Mouse (Mus musculus): ENCODE measurements around the gene Nkapl. TPM values are rescaled to one million over a fixed set of nuclear protein-coding genes. Genes with fewer than 3 reads are reported as not detected.

Gene Nkapl
- polyA plus RNA-seq, 1 experiment from 2014 or later = 10.5 TPM

- Histone ChIP-seq H3K4me1 (ENCODE audit: insufficient read depth, low read depth, low read length) (no peaks in the 10 kb centered on the region), H3K36me3 (ENCODE audit: insufficient read depth, low read length) (no peaks in the 10 kb centered on the region), H3K9me3 (ENCODE audit: low read length) (no peaks in the 10 kb centered on the region), H3K27me3 (replicated peaks; ENCODE audit: insufficient read depth, low read length) (no peaks in the 10 kb centered on the region), H3K9ac (replicated peaks; ENCODE audit: low read depth) (no peak overlapping the region), H3K4me3 (ENCODE audit: low read depth, low read length) (no peak overlapping the region), H3K27ac (ENCODE audit: low read length) (no peak overlapping the region), H3K4me2 (replicated peaks; ENCODE audit: low read depth, low read length) (no peak overlapping the region)
- no peak for DNase-seq (ENCODE audit: low spot score)
- no peak for ATAC-seq
- TF ChIP-seq CTCF (IDR thresholded peaks at IDR 0.05) (no peak), EP300 (IDR thresholded peaks at IDR 0.05) (no peak)
- WGBS = 80% methylated on average over 6 of the region's 6 CpGs
Measured at GRCm38 (mm10) chr13:21417298-21418010, 50.9 kb downstream of the Nkapl start.

MicroRNAs within 50 kb of the gene (microRNA counts, 519-probe panel; counts per million panel counts)
- not detected for microRNA mmu-miR-1896

Small RNAs within 50 kb of the gene (microRNA-seq; reads per million reads assigned to microRNA genes)
- gene Mir1896 = not detected

Other genes starting within 250 kb of the Nkapl start
- gene Gpx5, start 175.8 kb downstream of the Nkapl start, polyA plus RNA-seq (2015; fragmentation: Nextera tagmentation; extraction: Ambion mirVana) = not detected in 2 replicates
- 0.21 and 0.27 TPM in 2 replicates for gene Gpx6, start 156.4 kb downstream of the Nkapl start, polyA plus RNA-seq (2015; fragmentation: Nextera tagmentation; extraction: Ambion mirVana)
- gene Olfr1367, start 121.6 kb downstream of the Nkapl start, polyA plus RNA-seq (2015; fragmentation: Nextera tagmentation; extraction: Ambion mirVana) = not detected in 2 replicates
- gene Zscan12, start 105.7 kb downstream of the Nkapl start, polyA plus RNA-seq (2015; fragmentation: Nextera tagmentation; extraction: Ambion mirVana) = 6.4 and 6.8 TPM in 2 replicates
- 46.3 and 54.3 TPM in 2 replicates for gene Zkscan3, start 65.8 kb downstream of the Nkapl start, polyA plus RNA-seq (2015; fragmentation: Nextera tagmentation; extraction: Ambion mirVana)
- 0.87 TPM in 2 replicates for gene Pgbd1, start 27.5 kb downstream of the Nkapl start, polyA plus RNA-seq (2015; fragmentation: Nextera tagmentation; extraction: Ambion mirVana)
- 30.2 and 33.0 TPM in 2 replicates for gene Zscan26, start 14.8 kb downstream of the Nkapl start, polyA plus RNA-seq (2015; fragmentation: Nextera tagmentation; extraction: Ambion mirVana)
- 5.1 and 5.2 TPM in 2 replicates for gene Zkscan4, start 10.4 kb upstream of the Nkapl start, polyA plus RNA-seq (2015; fragmentation: Nextera tagmentation; extraction: Ambion mirVana)
- not detected in 2 replicates for gene Gm10065, start 10.9 kb upstream of the Nkapl start, polyA plus RNA-seq (2015; fragmentation: Nextera tagmentation; extraction: Ambion mirVana)
- 0.31 and 0.39 TPM in 2 replicates for gene AK157302, start 26.7 kb upstream of the Nkapl start, polyA plus RNA-seq (2015; fragmentation: Nextera tagmentation; extraction: Ambion mirVana)
- 3.3 and 5.8 TPM in 2 replicates for gene Gm11273, start 32.9 kb upstream of the Nkapl start, polyA plus RNA-seq (2015; fragmentation: Nextera tagmentation; extraction: Ambion mirVana)
- 3.1 and 3.4 TPM in 2 replicates for gene Zkscan8, start 62.6 kb upstream of the Nkapl start, polyA plus RNA-seq (2015; fragmentation: Nextera tagmentation; extraction: Ambion mirVana)
- gene Olfr1366, start 74.3 kb upstream of the Nkapl start, polyA plus RNA-seq (2015; fragmentation: Nextera tagmentation; extraction: Ambion mirVana) = 0.06 TPM in 1 of 2 replicates, not detected in the other
- 0.05 TPM in 1 of 2 replicates, not detected in the other for gene Olfr1535, start 91.4 kb upstream of the Nkapl start, polyA plus RNA-seq (2015; fragmentation: Nextera tagmentation; extraction: Ambion mirVana)
- gene Olfr1364, start 113.2 kb upstream of the Nkapl start, polyA plus RNA-seq (2015; fragmentation: Nextera tagmentation; extraction: Ambion mirVana) = not detected in 2 replicates
- not detected in 2 replicates for gene Olfr1362, start 145.5 kb upstream of the Nkapl start, polyA plus RNA-seq (2015; fragmentation: Nextera tagmentation; extraction: Ambion mirVana)
- not detected in 2 replicates for gene Olfr11, start 174.0 kb upstream of the Nkapl start, polyA plus RNA-seq (2015; fragmentation: Nextera tagmentation; extraction: Ambion mirVana)
- gene Olfr1361, start 194.9 kb upstream of the Nkapl start, polyA plus RNA-seq (2015; fragmentation: Nextera tagmentation; extraction: Ambion mirVana) = not detected in 2 replicates
- gene Olfr1360, start 208.9 kb upstream of the Nkapl start, polyA plus RNA-seq (2015; fragmentation: Nextera tagmentation; extraction: Ambion mirVana) = not detected in 2 replicates
- not detected in 2 replicates for gene Olfr1359, start 229.6 kb upstream of the Nkapl start, polyA plus RNA-seq (2015; fragmentation: Nextera tagmentation; extraction: Ambion mirVana)
- not detected in 2 replicates for gene Hist1h2bl, start 247.6 kb upstream of the Nkapl start, polyA plus RNA-seq (2015; fragmentation: Nextera tagmentation; extraction: Ambion mirVana)
- gene Hist1h2ai, start 247.9 kb upstream of the Nkapl start, polyA plus RNA-seq (2015; fragmentation: Nextera tagmentation; extraction: Ambion mirVana) = 5.4 TPM in 1 of 2 replicates, not detected in the other
- 2.0 TPM in 1 of 2 replicates, not detected in the other for gene Hist1h3h, start 249.2 kb upstream of the Nkapl start, polyA plus RNA-seq (2015; fragmentation: Nextera tagmentation; extraction: Ambion mirVana)